Mouse (Mus musculus): Measurements from ENCODE around the gene Gadd45b. TPM values are rescaled to one million over a fixed set of nuclear protein-coding genes. Genes with fewer than 3 reads are reported as not detected.

Gadd45b gene
- total and polyA plus RNA-seq, 2 experiments from 2014 or later, result 5.0 to 7.3 TPM

GRCm38 (mm10) chr10:80900318-80901247 is 29.3 kb upstream of the Gadd45b start, which contains the start of gene Timm13:
TSS of gene Timm13 (minus strand) at chr10:80900969.
- H3K36me3 ChIP-seq (ENCODE audit: insufficient read depth, low read length), result peaks cover 42% of the 10 kb centered on the region
- H3K27ac ChIP-seq (ENCODE audit: low read depth, low read length), result peak within 1 kb of the TSS; percentile 93
- H3K9me3 ChIP-seq (ENCODE audit: low read length), result no peaks in the 10 kb centered on the region
- H3K4me3 ChIP-seq (ENCODE audit: low read depth, low read length), result peak within 1 kb of the TSS; percentile 80
- peak within 1 kb of the TSS; percentile 93 for H3K4me2 ChIP-seq (ENCODE audit: low read depth, low read length, poor library complexity, severe bottlenecking)
- no peak for TF ChIP-seq CTCF (IDR thresholded peaks at IDR 0.05)
- under 1% methylated on average over 72 of the region's 72 CpGs for WGBS
- DNase-seq (ENCODE audit: low spot score) (peak; percentile 100), ATAC-seq (ENCODE audit: low FRiP score) (peak; percentile 93)
- no peaks in the 10 kb centered on the region for H3K27me3 ChIP-seq (ENCODE audit: insufficient read depth, low read length)
- peaks cover 4% of the 10 kb centered on the region; the same call in 1 of the 2 replicates for H3K4me1 ChIP-seq (ENCODE audit: insufficient read depth, low read length)
- H3K9ac ChIP-seq (replicated peaks; ENCODE audit: low read length, poor library complexity, severe bottlenecking), result peak within 1 kb of the TSS; percentile 81

DNA sequence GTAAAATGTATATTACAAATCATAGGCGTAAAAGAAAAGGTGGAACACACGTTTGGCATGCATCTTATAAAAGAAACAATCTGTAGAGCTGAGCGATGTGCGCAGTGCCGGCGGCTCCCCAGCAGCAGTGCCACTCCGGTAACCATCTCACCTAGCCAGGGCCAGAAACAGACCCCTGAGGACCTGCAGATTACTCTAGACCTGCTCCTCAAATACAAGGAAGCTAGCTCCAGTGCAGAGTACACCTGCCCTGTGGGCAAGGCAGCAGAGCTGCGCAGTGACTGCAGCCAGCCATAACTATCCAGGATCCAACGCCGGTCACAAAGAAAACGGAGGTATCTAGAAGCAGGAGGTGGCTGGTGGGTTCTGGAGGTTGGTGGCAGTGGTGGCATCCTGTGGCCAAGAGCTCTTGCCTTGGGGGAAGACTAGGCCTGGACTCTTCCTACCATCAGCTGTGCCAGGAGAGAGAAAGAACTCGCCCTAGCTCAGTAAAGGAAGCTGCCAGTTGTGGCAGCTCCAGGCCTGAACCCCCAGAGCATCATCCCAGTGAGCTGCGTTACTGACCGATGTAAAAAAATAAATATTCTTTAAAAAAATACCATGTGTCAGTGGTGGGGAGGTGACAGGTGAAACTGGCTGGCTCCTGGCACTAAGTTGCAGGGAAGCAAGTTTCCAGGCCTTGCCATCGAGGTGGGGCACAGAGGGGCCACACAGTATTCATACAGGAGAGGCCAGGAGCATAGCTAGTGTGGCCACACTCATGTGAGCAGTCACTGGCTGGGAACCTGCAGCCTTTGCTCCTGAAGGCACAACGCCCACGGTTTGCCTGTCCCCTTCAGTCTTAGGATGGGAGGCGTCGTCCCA is 28.2 kb upstream of the Gadd45b start:
- Histone ChIP-seq H3K36me3 (ENCODE audit: insufficient read depth, low read length) (peaks cover 51% of the 10 kb centered on the region), H3K9ac (replicated peaks; ENCODE audit: low read length, poor library complexity, severe bottlenecking) (no peak overlapping the region), H3K9me3 (ENCODE audit: low read length) (no peaks in the 10 kb centered on the region), H3K4me3 (ENCODE audit: low read depth, low read length) (no peak overlapping the region), H3K4me1 (ENCODE audit: insufficient read depth, low read length) (peaks cover 4% of the 10 kb centered on the region; the same call in 1 of the 2 replicates), H3K27me3 (ENCODE audit: insufficient read depth, low read length) (no peaks in the 10 kb centered on the region), H3K4me2 (ENCODE audit: low read depth, low read length, poor library complexity, severe bottlenecking) (peak overlapping the region; percentile 20; the same call in 1 of the 2 replicates), H3K27ac (ENCODE audit: low read depth, low read length) (peak overlapping the region; percentile 47; the same call in 1 of the 2 replicates)
- ATAC-seq (ENCODE audit: low FRiP score) (no peak), DNase-seq (ENCODE audit: low spot score) (no peak)
- TF ChIP-seq CTCF (IDR thresholded peaks at IDR 0.05), result no peak
- WGBS, result 89% methylated on average over 19 of the region's 19 CpGs

- 95% methylated on average over 9 of the region's 9 CpGs for WGBS
- Histone ChIP-seq H3K4me1 (ENCODE audit: insufficient read depth, low read length) (peaks cover 4% of the 10 kb centered on the region; the same call in 1 of the 2 replicates), H3K27me3 (ENCODE audit: insufficient read depth, low read length) (no peaks in the 10 kb centered on the region), H3K9ac (replicated peaks; ENCODE audit: low read length, poor library complexity, severe bottlenecking) (no peak overlapping the region), H3K27ac (ENCODE audit: low read depth, low read length) (no peak overlapping the region), H3K4me3 (ENCODE audit: low read depth, low read length) (no peak overlapping the region), H3K36me3 (ENCODE audit: insufficient read depth, low read length) (peaks cover 54% of the 10 kb centered on the region), H3K9me3 (ENCODE audit: low read length) (no peaks in the 10 kb centered on the region), H3K4me2 (ENCODE audit: low read depth, low read length, poor library complexity, severe bottlenecking) (no peak overlapping the region)
- DNase-seq (ENCODE audit: low spot score) (no peak), ATAC-seq (ENCODE audit: low FRiP score) (no peak)
- TF ChIP-seq CTCF (IDR thresholded peaks at IDR 0.05), result no peak
Observed at GRCm38 (mm10) chr10:80902273-80902940, 27.5 kb upstream of the Gadd45b start.

- no peak for DNase-seq (ENCODE audit: low spot score)
- WGBS, result 92% methylated on average over 10 of the region's 10 CpGs
- no peak overlapping the region for H3K4me2 ChIP-seq (ENCODE audit: low read depth, low read length, poor library complexity, severe bottlenecking)
- no peak for TF ChIP-seq CTCF (IDR thresholded peaks at IDR 0.05)
- H3K27me3 ChIP-seq (ENCODE audit: insufficient read depth, low read length), result no peaks in the 10 kb centered on the region
- no peak overlapping the region for H3K4me3 ChIP-seq (ENCODE audit: low read depth, low read length)
- peaks cover 4% of the 10 kb centered on the region; the same call in 1 of the 2 replicates for H3K4me1 ChIP-seq (ENCODE audit: insufficient read depth, low read length)
- peaks cover 61% of the 10 kb centered on the region for H3K36me3 ChIP-seq (ENCODE audit: insufficient read depth, low read length)
- H3K9me3 ChIP-seq (ENCODE audit: low read length), result no peaks in the 10 kb centered on the region
- no peak overlapping the region for H3K27ac ChIP-seq (ENCODE audit: low read depth, low read length)
- no peak for ATAC-seq (ENCODE audit: low FRiP score)
- no peak overlapping the region for H3K9ac ChIP-seq (replicated peaks; ENCODE audit: low read length, poor library complexity, severe bottlenecking)
Observed at GRCm38 (mm10) chr10:80903282-80903681, 26.6 kb upstream of the Gadd45b start.

DNA sequence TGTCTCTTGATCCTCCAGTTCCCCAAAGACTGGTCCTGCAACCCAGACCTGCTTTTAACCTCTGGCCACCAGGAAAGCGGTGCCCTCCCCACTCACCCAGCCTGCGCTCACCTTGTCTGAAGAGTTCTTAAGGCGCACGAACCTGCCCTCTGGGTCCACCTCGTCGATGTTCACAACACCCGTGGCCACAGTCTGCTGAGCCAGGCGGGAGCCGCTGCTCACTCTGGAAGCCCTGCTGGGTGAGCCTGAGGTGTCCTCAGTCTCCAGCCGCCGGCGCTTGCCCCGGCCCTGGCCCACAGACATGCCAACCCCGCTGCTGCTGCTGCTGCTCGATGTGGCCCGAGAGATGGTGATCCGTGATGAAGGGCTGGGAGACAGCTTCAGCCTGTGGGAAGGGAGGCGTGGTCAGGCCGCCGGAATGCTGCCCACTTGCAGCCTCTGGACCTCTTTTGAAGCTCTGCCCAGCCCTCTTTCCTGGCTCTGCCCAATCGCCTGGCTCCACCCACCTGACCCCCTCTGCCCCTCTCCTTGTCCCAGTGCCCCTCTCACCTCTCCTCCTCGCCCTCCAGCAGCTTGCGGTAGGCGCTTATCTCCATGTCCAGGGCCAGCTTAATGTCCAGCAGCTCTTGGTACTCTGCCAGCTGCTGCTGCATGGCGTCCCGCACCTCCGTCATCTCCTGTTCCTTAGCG is 25.7 kb upstream of the Gadd45b start:
- H3K27ac ChIP-seq (ENCODE audit: low read depth, low read length), result no peak overlapping the region
- no peaks in the 10 kb centered on the region for H3K27me3 ChIP-seq (ENCODE audit: insufficient read depth, low read length)
- H3K9ac ChIP-seq (replicated peaks; ENCODE audit: low read length, poor library complexity, severe bottlenecking), result no peak overlapping the region
- peaks cover 4% of the 10 kb centered on the region; the same call in 1 of the 2 replicates for H3K4me1 ChIP-seq (ENCODE audit: insufficient read depth, low read length)
- H3K36me3 ChIP-seq (ENCODE audit: insufficient read depth, low read length), result peaks cover 64% of the 10 kb centered on the region
- H3K4me2 ChIP-seq (ENCODE audit: low read depth, low read length, poor library complexity, severe bottlenecking), result no peak overlapping the region
- DNase-seq (ENCODE audit: low spot score) (no peak), ATAC-seq (ENCODE audit: low FRiP score) (no peak)
- no peaks in the 10 kb centered on the region for H3K9me3 ChIP-seq (ENCODE audit: low read length)
- no peak overlapping the region for H3K4me3 ChIP-seq (ENCODE audit: low read depth, low read length)
- 88% methylated on average over 28 of the region's 28 CpGs for WGBS
- no peak for TF ChIP-seq CTCF (IDR thresholded peaks at IDR 0.05)

Data from midbrain, postnatal 0 days (tissue).